Comparison of ENCODE assay signal across 19 mouse cellular contexts in the genomic region with DNA sequence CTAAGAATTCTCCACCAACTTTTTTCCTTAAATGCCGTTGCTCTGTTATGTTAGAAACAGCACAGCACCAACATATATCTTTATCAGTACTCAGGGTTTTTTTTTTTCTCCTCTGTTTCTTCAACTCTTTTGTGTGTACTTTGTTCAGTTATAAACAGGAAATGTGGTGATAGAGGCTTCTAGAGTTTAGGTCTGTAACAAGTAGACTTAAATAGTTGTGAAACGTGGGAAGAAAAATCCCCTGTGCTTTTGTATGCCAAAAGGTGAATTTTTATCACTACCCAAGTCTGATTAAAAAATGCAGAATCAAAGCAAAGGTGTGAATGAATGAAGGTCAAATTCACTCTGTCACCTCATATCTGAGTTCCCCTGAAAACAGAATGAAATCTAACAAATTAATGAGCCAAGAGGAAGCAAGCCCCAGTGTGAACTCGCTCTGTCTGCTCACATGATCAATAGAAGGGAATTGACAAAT. TPM values are rescaled to one million over a fixed set of nuclear protein-coding genes. Genes with fewer than 3 reads are reported as not detected.
A peak's percentile ranks its signal among the peaks of the same experiment; 100 is the strongest.
DNase-seq lines count a peak whose midpoint lies in the region; ATAC-seq lines count a peak whose summit lies in the region.
"Had no signal": no experiment of that assay in that cellular context is flagged by ENCODE, and none has a peak within 500 bp of the region (broad histone marks: within the 10 kb centered on the region; RNA-seq: fewer than 3 reads in every experiment).

A gene (minus strand): TSS at position 51 of the 475 bp plus-strand sequence.

- DNase-seq in thymus, postnatal 0 days (ENCODE audit: low spot score), result peak; percentile 58
- no peak for DNase-seq in thymus, postnatal 4 days
- peak; percentile 69 for DNase-seq in naive thymus-derived CD4-positive, alpha-beta T cell, adult 2 months (ENCODE audit: low read depth)
- no peak for DNase-seq in cerebellum, adult 9-10 months
- DNase-seq in layer of hippocampus, adult 9-10 months (ENCODE audit: low spot score), result no peak
- DNase-seq: adrenal gland, adult 2 months; adrenal gland, postnatal 25 days; cerebellum, adult 2 months; cerebellum, postnatal 14 days; gastrocnemius, postnatal 10 days; heart, postnatal 36 days had no signal

- peak; percentile 76 for ATAC-seq in activated CD4-positive, CD25-positive, alpha-beta regulatory T cell, adult 4 months
- ATAC-seq: forebrain, embryonic 15.5 days had no signal

RNA-seq across cellular contexts. Expression of the gene that starts here (rescaled TPM):
- 175 and 176 TPM in 2 replicates for polyA plus RNA-seq in thymus, postnatal 0 days (2015; fragmentation: Nextera tagmentation; extraction: Ambion mirVana)
- polyA plus RNA-seq in activated CD4-positive, CD25-positive, alpha-beta regulatory T cell, adult 4 months (2017; shearing (Covaris generic)), result 100 to 1,000 TPM; 131 to 161 TPM
- polyA plus RNA-seq: adrenal gland, adult 2 months; embryonic facial prominence, embryonic 12.5 days; forebrain, embryonic 11.5 days; forebrain, embryonic 15.5 days; heart, embryonic 13.5 days; heart, postnatal 0 days; hindbrain, embryonic 11.5 days; intestine, embryonic 14.5 days had no signal

Comparison
In these comparisons a context has a peak if more than half of its experiments do, and no peak if none do; other contexts are left out.
1. DNase-seq: peak in thymus, postnatal 0 days (single experiment) and naive thymus-derived CD4-positive, alpha-beta T cell, adult 2 months (single experiment); none in thymus, postnatal 4 days (single experiment), cerebellum, adult 9-10 months (single experiment) and layer of hippocampus, adult 9-10 months (single experiment).